Mouse (Mus musculus) lung, adult 2 months (tissue): ENCODE data around the gene Plekhh3.

Source experiments
- CTCF ChIP-seq: fragments of 200-500 bp; IDR thresholded peaks from 2 replicates; pipeline ENCODE4 v1.5.1; 2011; ENCODE audit warnings: mild to moderate bottlenecking, low read length, control low read depth; ENCODE audit not compliant: insufficient read depth
- POLR2A ChIP-seq: fragments of 200-500 bp; IDR thresholded peaks from 2 replicates; pipeline ENCODE4 v1.6.1; 2011; ENCODE audit warnings: low read depth, mild to moderate bottlenecking, control low read depth, low read length, borderline replicate concordance; ENCODE audit errors: extremely low read depth

DNA sequence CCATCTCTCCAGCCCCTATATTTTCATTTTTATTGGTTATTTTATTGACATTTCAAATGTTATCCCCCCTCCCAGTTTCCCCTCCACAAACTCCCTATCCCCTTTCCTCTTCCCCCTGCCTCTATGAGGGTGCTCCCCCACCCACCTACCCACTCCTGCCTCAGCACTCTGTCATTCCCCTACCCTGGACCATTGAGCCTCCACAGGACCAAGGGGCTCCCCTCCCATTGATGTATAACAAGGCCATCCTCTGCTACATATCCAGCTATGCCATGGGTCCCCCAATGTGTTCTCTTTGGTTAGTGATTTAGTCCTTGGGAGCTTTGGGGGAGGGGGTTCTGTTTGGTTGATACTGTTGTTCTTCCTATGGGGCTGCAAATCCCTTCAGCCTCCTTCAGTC, 16.5 kb downstream of the Plekhh3 start:
- TF ChIP-seq CTCF (no peak), POLR2A (no peak)
